Mouse (Mus musculus) layer of hippocampus, adult 8-10 months (tissue): ENCODE results near the gene Uck1. TPM values are rescaled to one million over a fixed set of nuclear protein-coding genes. Genes with fewer than 3 reads are reported as not detected.

Experiments
- DNase-seq, 2 experiments: peaks; one replicate each; pipeline ENCODE4 v3.0.0; 2022; ENCODE audit warnings: low spot score in 2 of 2
- total RNA-seq, 4 experiments: library from RNA; stranded (reverse); gene quantifications; 2 replicates each; pipeline ENCODE4 v1.2.4; 2022

Gene Uck1
- total RNA-seq, 4 experiments from 2014 or later: 48.6 to 60.0 (median 54.5) TPM

DNA sequence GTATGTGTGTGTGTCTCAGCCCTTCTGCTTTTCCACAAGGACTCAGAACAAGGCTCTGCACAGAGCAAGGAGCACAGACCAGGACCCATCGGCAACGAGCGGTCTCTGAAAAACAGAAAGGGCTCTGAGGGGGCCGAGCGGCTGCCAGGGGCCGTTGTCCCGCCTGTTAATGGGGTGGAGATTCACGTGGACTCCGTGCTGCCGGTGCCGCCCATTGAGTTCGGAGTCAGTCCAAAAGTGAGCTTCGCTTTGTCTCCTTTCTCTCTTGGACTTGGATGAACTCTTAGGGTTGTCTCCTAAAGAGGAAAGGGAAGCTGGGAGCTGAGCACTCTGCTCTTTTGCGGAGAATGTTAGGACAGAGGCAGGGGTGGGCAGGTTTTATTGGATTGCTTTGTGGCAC is 40.5 kb downstream of the Uck1 start:
- DNase-seq: no peak

DNA sequence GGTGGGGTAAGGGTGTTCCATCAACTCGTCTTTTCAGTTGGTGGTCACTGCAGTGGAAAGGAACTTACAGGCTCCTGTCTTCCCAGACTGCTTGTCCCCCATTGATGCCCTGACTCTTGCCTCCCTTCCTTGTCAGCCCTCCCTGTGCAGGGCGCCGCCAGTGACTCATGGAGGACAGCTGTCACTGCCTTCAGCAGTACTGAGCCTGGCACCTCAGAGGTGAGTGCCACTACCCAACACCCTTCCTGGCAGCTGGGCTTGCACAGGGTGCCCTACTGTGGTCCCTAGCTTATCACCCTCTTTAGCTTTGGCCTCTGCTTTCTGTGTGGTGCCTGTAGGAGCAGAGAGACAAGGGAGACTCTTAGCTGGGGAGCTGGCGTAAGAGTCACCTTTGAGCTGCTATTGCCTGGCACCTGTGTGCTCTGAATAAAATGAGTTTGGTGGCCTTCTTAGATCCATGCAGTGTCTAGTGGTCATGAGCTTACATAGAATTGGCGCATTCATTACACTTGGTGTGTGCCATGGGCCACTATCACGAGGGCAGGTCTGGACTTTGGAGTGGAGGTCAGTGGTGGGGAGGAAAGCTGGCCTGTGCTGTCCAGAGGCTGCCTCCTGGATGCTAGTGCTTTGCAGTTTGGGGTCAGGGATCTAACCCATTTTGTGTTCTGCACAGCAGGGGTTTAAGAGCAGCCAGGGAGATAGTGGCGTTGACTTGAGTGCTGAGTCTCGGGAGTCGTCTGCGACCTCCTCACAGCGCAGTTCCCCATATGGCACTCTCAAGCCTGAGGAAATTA is 41.2 kb downstream of the Uck1 start:
- no peak for DNase-seq

DNA sequence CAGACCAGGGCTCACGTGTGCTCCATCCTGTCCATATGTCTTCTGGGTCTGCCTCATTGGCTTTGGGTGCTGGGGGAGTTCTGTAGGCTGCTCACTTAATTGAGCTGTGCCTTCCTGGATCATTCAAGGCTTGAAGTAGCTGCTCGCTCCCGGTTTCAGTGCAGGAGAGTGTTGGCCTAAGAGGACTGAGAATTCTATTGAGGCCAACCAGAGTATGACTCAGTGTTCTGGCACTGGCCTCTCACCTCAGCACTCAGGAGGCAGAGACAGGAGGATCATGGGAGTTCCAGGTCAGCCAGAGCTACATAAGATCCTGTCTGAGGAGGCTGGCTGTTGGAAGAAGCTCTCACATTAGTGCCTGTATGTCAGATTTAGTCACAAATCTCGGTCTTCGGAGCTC is 41.8 kb downstream of the Uck1 start:
- no peak for DNase-seq

GRCm38 (mm10) chr2:32217656-32218055 is 42.3 kb downstream of the Uck1 start:
- DNase-seq: no peak

- DNase-seq: no peak
Observed at GRCm38 (mm10) chr2:32216506-32216905, 43.5 kb downstream of the Uck1 start.

DNA sequence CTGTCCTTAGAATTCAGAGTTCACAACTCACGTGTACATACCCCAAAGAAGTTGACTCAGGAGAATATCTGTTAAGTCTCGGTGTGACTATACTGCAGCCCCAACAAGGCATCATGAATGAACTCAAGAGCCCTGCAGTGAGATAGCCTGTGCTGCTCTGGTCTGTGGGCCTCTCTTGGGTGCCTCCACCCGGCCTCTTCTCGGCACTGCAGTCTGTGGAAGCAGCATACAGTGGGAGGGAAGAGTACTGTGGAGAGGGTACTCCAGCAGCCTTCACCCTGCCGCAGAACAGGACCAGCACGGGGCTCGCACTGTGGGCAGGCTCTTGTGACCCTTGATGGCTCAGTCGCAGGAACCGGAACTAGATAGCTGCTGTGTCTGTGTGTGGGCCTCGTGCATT is 44.4 kb downstream of the Uck1 start:
- DNase-seq: no peak

DNA sequence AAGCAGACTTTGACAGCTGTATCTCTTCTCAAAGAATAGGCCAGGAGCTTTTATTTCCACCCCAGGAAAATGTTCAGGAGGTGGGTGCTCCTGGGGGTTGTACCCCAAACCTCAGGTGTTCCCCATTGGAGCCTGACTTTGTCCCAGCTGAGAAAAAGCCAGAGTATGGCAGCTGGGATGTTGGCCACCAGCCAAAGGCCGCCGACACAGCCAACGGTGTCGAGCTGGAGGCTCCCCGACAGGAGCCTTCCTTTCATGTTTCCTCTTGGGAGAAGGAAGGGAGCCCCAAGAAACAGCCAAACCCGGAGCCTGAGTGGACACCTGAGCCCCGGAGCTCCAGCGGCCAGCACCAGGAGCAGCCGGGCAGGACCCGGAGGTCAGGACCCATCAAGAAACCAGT is 47.0 kb downstream of the Uck1 start:
- DNase-seq: no peak

DNA sequence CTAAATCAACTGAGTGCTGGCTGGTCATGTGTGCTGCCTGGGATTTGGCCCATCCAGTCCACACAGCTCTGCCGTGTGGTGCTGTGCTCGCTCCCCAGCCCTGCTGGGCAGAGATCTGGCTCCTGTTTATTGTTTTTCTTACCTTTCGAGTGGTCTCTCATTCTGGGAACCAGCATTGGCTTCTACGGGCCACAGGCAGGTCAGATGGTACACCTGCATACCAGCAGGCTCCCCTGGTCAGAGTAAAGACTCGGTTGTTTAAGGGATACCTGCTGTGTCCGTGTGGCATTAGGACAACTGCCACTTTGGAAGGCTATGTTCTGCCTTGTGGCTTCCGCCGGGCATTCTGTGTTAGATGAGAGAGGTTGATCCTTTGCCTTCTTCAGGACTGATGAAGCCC is 48.3 kb downstream of the Uck1 start:
- no peak for DNase-seq

DNA sequence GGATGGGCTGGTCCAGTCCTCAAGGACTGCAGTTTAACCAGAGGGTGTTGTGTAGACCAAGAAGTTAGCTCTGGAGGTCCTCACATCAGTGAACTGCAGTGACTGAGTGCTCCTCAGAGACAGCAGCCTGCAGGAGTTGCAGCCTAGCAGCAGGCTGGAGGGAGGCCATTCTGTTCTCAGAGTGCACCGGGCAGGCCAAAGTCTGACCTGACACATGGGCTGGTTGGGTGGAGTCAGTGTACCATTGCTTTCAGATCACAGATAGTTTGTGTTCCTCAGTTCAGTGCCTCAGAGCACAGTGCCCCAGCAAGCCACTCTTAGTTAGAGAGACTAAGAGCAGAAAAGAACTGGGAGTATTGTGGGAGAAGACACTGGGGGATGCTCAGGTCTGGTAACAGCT is 52.3 kb downstream of the Uck1 start:
- no peak for DNase-seq

Other genes with a start within 250 kb of the Uck1 start
- gene Fam78a, start 175.3 kb downstream of the Uck1 start, total RNA-seq: 1 to 10 TPM; 4.3 to 6.2 (median 5.3) TPM
- 10 to 100 TPM; 21.2 to 24.0 (median 23.4) TPM for gene Plpp7, start 164.6 kb downstream of the Uck1 start, total RNA-seq
- 100 to 1,000 TPM; 266 to 288 (median 278) TPM for gene Prrc2b, start 109.1 kb downstream of the Uck1 start, total RNA-seq
- 10 to 100 TPM; 21.4 to 31.1 (median 26.2) TPM for gene Pomt1, start 23.6 kb downstream of the Uck1 start, total RNA-seq
- 10 to 100 TPM; 88.0 to 97.6 (median 92.3) TPM for gene Golga2, start 27.2 kb upstream of the Uck1 start, total RNA-seq
- 100 to 1,000 TPM; 192 to 208 (median 196) TPM for gene Swi5, start 27.9 kb upstream of the Uck1 start, total RNA-seq
- 100 to 1,000 TPM in 1 of 4 experiments, 10 to 100 TPM in 3; 82.9 to 103 (median 90.5) TPM for gene Ciz1, start 92.2 kb upstream of the Uck1 start, total RNA-seq
- 1,000 to 10,000 TPM; 1,146 to 1,253 (median 1,200) TPM for gene Dnm1, start 93.2 kb upstream of the Uck1 start, total RNA-seq
- gene 1110008P14Rik, start 121.8 kb upstream of the Uck1 start, total RNA-seq: 100 to 1,000 TPM; 144 to 174 (median 164) TPM
- 1 to 10 TPM in 2 of 4 experiments, under 1 TPM in 1, not detected in 1; 0.35 to 2.8 (median 2.0) TPM for gene Lcn2, start 128.1 kb upstream of the Uck1 start, total RNA-seq
- 10 to 100 TPM; 36.5 to 40.0 (median 38.2) TPM for gene Ptges2, start 135.7 kb upstream of the Uck1 start, total RNA-seq
- gene Naif1, start 190.3 kb upstream of the Uck1 start, total RNA-seq: 1 to 10 TPM; 3.2 to 4.7 (median 4.2) TPM
- gene Slc25a25, start 191.3 kb upstream of the Uck1 start, total RNA-seq: 10 to 100 TPM; 55.0 to 60.7 (median 55.9) TPM